Mouse (Mus musculus) limb, embryonic 11.5 days (tissue): Measurements from ENCODE around the gene Rnf133. TPM values are rescaled to one million over a fixed set of nuclear protein-coding genes. Genes with fewer than 3 reads are reported as not detected.

Experiments
- polyA plus RNA-seq: library from polyadenylated mRNA; unstranded; fragments of >200 nt; fragmentation: Nextera tagmentation; extraction: Ambion mirVana; gene quantifications from 2 replicates; pipeline ENCODE4 v1.2.1, GENCODE M21; 2014

The Rnf133 gene
- polyA plus RNA-seq, 1 experiment from 2014 or later = not detected

Other genes starting within 250 kb of the Rnf133 start
- not detected in 2 replicates for gene Rnf148, start 4.8 kb upstream of the Rnf133 start, polyA plus RNA-seq
- gene Cadps2, start 189.1 kb upstream of the Rnf133 start, polyA plus RNA-seq = 3.3 and 3.4 TPM in 2 replicates